Mouse (Mus musculus) lung, postnatal 0 days (tissue): Measurements from ENCODE around the gene Efcab12. TPM values are rescaled to one million over a fixed set of nuclear protein-coding genes. Genes with fewer than 3 reads are reported as not detected.
A peak's percentile ranks its signal among the peaks of the same experiment; 100 is the strongest.
"Not testable (repeated sequence)": the region's sequence is repeated elsewhere in the genome, so short reads cannot be mapped to it uniquely, and the experiment has no call there.

ENCODE experiments used
- ATAC-seq: fragments of 200-750 bp; cut with Nextera tagmentation; 2 replicates; pipeline ENCODE4 v1.8.0; 2017; ENCODE audit warnings: moderate library complexity
- DNase-seq: peaks from one replicate; pipeline ENCODE4 v3.0.0-alpha.2; 2016; ENCODE audit warnings: low spot score
- H3K27ac ChIP-seq: fragments of 300-500 bp; sonication (generic); 2 replicates; pipeline ENCODE4 v1.5.1; 2014; ENCODE audit warnings: antibody characterized with exemption, mild to moderate bottlenecking, low read length, mixed read lengths
- H3K27me3 ChIP-seq: fragments of 300-500 bp; sonication (generic); replicated peaks from 2 replicates; pipeline ENCODE4 v1.6.1; 2014; ENCODE audit warnings: low read length, mixed read lengths; ENCODE audit not compliant: insufficient read depth
- H3K36me3 ChIP-seq: fragments of 300-500 bp; sonication (generic); 2 replicates; pipeline ENCODE4 v1.6.1; 2014; ENCODE audit warnings: low read length, mixed read lengths; ENCODE audit not compliant: insufficient read depth
- H3K4me1 ChIP-seq: fragments of 300-500 bp; sonication (generic); 2 replicates; pipeline ENCODE4 v1.6.1; 2014; ENCODE audit warnings: antibody characterized with exemption, low read depth, low read length, mixed read lengths; ENCODE audit not compliant: insufficient read depth
- H3K4me2 ChIP-seq: fragments of 300-500 bp; sonication (generic); replicated peaks from 2 replicates; pipeline ENCODE4 v1.6.1; 2014; ENCODE audit warnings: low read depth, mild to moderate bottlenecking, low read length, moderate library complexity, mixed read lengths
- H3K4me3 ChIP-seq: fragments of 300-500 bp; sonication (generic); 2 replicates; pipeline ENCODE4 v1.5.1; 2014; ENCODE audit warnings: low read depth, low read length
- H3K9ac ChIP-seq: fragments of 300-500 bp; sonication (generic); replicated peaks from 2 replicates; pipeline ENCODE4 v1.6.1; 2014; ENCODE audit warnings: low read depth, mild to moderate bottlenecking
- H3K9me3 ChIP-seq: fragments of 300-500 bp; sonication (generic); 2 replicates; pipeline ENCODE4 v1.6.1; 2016; ENCODE audit warnings: low read length, mixed read lengths
- CTCF ChIP-seq: IDR thresholded peaks from 2 replicates; pipeline ENCODE4 v1.5.1; 2016; ENCODE audit warnings: antibody characterized with exemption, mild to moderate bottlenecking
- EP300 ChIP-seq: IDR thresholded peaks from 2 replicates; pipeline ENCODE4 v1.6.1; 2016; ENCODE audit warnings: antibody characterized with exemption, mild to moderate bottlenecking, control low read depth
- WGBS: fragments of 180-500 bp; shearing (Covaris S2); extraction: QIAGEN DNeasy Blood & Tissue Kit; methylation state at CpG from one replicate; pipeline ENCODE4 v1.1.7; 2014; 5-methylcytosine and 5-hydroxymethylcytosine counted together
- polyA plus RNA-seq: library from polyadenylated mRNA; unstranded; fragments of >200 nt; fragmentation: Nextera tagmentation; extraction: Ambion mirVana; gene quantifications from 2 replicates; pipeline ENCODE4 v1.2.1, GENCODE M21; 2015

The Efcab12 gene
- polyA plus RNA-seq, 1 experiment from 2014 or later: 1.5 TPM

- Histone ChIP-seq H3K36me3 (no peaks in the 10 kb centered on the region), H3K27ac (no peak overlapping the region), H3K27me3 (no peaks in the 10 kb centered on the region), H3K9ac (no peak overlapping the region), H3K4me1 (no peaks in the 10 kb centered on the region), H3K9me3 (no peaks in the 10 kb centered on the region), H3K4me2 (no peak overlapping the region), H3K4me3 (no peak overlapping the region)
- WGBS: 77% methylated on average over 6 of the region's 6 CpGs
- TF ChIP-seq CTCF (no peak), EP300 (no peak)
- DNase-seq (no peak), ATAC-seq (no peak)
These were observed 7.2 kb downstream of the Efcab12 start for GRCm38 (mm10) chr6:115830779-115831601.

- H3K27me3 ChIP-seq, H3K9ac ChIP-seq, H3K9me3 ChIP-seq, H3K36me3 ChIP-seq, H3K27ac ChIP-seq, H3K4me1 ChIP-seq: not testable (repeated sequence)
- Histone ChIP-seq H3K4me2 (peak overlapping the region; percentile 36), H3K4me3 (peak overlapping the region; percentile 8; the same call in 1 of the 2 replicates)
- TF ChIP-seq CTCF: peak; percentile 80
- DNase-seq: peak; percentile 82
- ATAC-seq: peak; percentile 95
- 10% methylated on average over 3 of the region's 11 CpGs for WGBS
These were observed 14.3 kb downstream of the Efcab12 start for GRCm38 (mm10) chr6:115823850-115824464.

- H3K9me3 ChIP-seq: no peaks in the 10 kb centered on the region
- WGBS: 73% methylated on average over 8 of the region's 8 CpGs
- H3K36me3 ChIP-seq: no peaks in the 10 kb centered on the region
- H3K4me3 ChIP-seq: no peak overlapping the region
- no peak overlapping the region for H3K9ac ChIP-seq
- no peak for ATAC-seq
- H3K27me3 ChIP-seq: no peaks in the 10 kb centered on the region
- no peak overlapping the region for H3K4me2 ChIP-seq
- TF ChIP-seq EP300 (no peak), CTCF (no peak)
- no peaks in the 10 kb centered on the region for H3K4me1 ChIP-seq
- no peak for DNase-seq
- H3K27ac ChIP-seq: no peak overlapping the region
These were observed 16.8 kb downstream of the Efcab12 start for GRCm38 (mm10) chr6:115821216-115821993.

- Histone ChIP-seq H3K4me1 (no peaks in the 10 kb centered on the region), H3K27ac (no peak overlapping the region), H3K27me3 (no peaks in the 10 kb centered on the region), H3K9me3 (no peaks in the 10 kb centered on the region), H3K4me2 (no peak overlapping the region), H3K4me3 (no peak overlapping the region), H3K9ac (no peak overlapping the region), H3K36me3 (no peaks in the 10 kb centered on the region)
- ATAC-seq: no peak
- no peak for DNase-seq
- WGBS: 70% methylated on average over 2 of the region's 2 CpGs
- no peak for TF ChIP-seq CTCF
- TF ChIP-seq EP300: no peak
These were observed 20.1 kb downstream of the Efcab12 start for GRCm38 (mm10) chr6:115818129-115818528.

GRCm38 (mm10) chr6:115815041-115815440 is 23.2 kb downstream of the Efcab12 start:
- Histone ChIP-seq H3K36me3 (no peaks in the 10 kb centered on the region), H3K4me2 (no peak overlapping the region), H3K4me1 (no peaks in the 10 kb centered on the region), H3K9ac (no peak overlapping the region), H3K9me3 (no peaks in the 10 kb centered on the region), H3K27me3 (no peaks in the 10 kb centered on the region), H3K4me3 (no peak overlapping the region), H3K27ac (no peak overlapping the region)
- DNase-seq (no peak), ATAC-seq (no peak)
- WGBS: 64% methylated on average over 4 of the region's 4 CpGs
- TF ChIP-seq CTCF: no peak
- TF ChIP-seq EP300: no peak

GRCm38 (mm10) chr6:115814104-115814503 is 24.1 kb downstream of the Efcab12 start:
- Histone ChIP-seq H3K27ac (no peak overlapping the region), H3K4me2 (no peak overlapping the region), H3K9ac (no peak overlapping the region), H3K36me3 (no peaks in the 10 kb centered on the region), H3K9me3 (no peaks in the 10 kb centered on the region), H3K4me1 (no peaks in the 10 kb centered on the region), H3K4me3 (no peak overlapping the region), H3K27me3 (no peaks in the 10 kb centered on the region)
- TF ChIP-seq EP300 (no peak), CTCF (peak; percentile 77)
- ATAC-seq (peak; percentile 73), DNase-seq (peak; percentile 77)
- WGBS: 26% methylated on average over 4 of the region's 4 CpGs
